Mouse (Mus musculus) ES-E14 (cell line): ENCODE data around the gene Slain2. TPM values are rescaled to one million over a fixed set of nuclear protein-coding genes. Genes with fewer than 3 reads are reported as not detected.

Experiments used
- DNase-seq: peaks from one replicate; pipeline ENCODE4 v3.0.0-alpha.2; 2013; ENCODE audit warnings: low read depth, low spot score
- H3K27ac ChIP-seq: 2 replicates; pipeline ENCODE4 v1.5.1; 2012; ENCODE audit warnings: low read depth, mild to moderate bottlenecking, low read length, moderate library complexity, mixed read lengths; ENCODE audit not compliant: poor library complexity, insufficient read depth, severe bottlenecking
- H3K36me3 ChIP-seq: 2 replicates; pipeline ENCODE4 v1.6.1; 2012; ENCODE audit warnings: mild to moderate bottlenecking, low read length, moderate library complexity, mixed read lengths; ENCODE audit not compliant: control insufficient read depth, poor library complexity, insufficient read depth, severe bottlenecking
- H3K4me1 ChIP-seq, 2 experiments: fragments of 150-350 bp in 1 of 2; sonication (generic) in 1 of 2; 2 replicates each; pipeline ENCODE4 v1.6.1; 2012; ENCODE audit warnings: low read length in 2 of 2, mild to moderate bottlenecking in 1 of 2, mixed read lengths in 1 of 2; ENCODE audit not compliant: control insufficient read depth in 2 of 2, insufficient read depth in 2 of 2, poor library complexity in 1 of 2
- H3K4me3 ChIP-seq, 2 experiments: fragments of 150-350 bp in 1 of 2; sonication (generic) in 1 of 2; 2 replicates each; pipeline ENCODE4 v1.5.1; 2012; ENCODE audit warnings: low read length in 2 of 2, low read depth in 1 of 2, mild to moderate bottlenecking in 1 of 2, mixed read lengths in 1 of 2; ENCODE audit not compliant: insufficient read depth in 1 of 2, poor library complexity in 1 of 2, severe bottlenecking in 1 of 2
- H3K9ac ChIP-seq: 2 replicates; pipeline ENCODE4 v1.6.1; 2012; ENCODE audit warnings: low read depth, mild to moderate bottlenecking, low read length, mixed read lengths; ENCODE audit not compliant: poor library complexity, insufficient read depth, severe bottlenecking
- H3K9me3 ChIP-seq: fragments of 150-350 bp; sonication (generic); 2 replicates; pipeline ENCODE4 v1.6.1; 2012; ENCODE audit warnings: low read depth, mild to moderate bottlenecking, low read length; ENCODE audit not compliant: control insufficient read depth, insufficient read depth
- CHD2 ChIP-seq: IDR thresholded peaks from 2 replicates; pipeline ENCODE4 v1.6.1; 2014; ENCODE audit warnings: mild to moderate bottlenecking, low read depth, low read length, inconsistent platforms
- HCFC1 ChIP-seq: IDR thresholded peaks from 2 replicates; pipeline ENCODE4 v1.6.1; 2012; ENCODE audit warnings: low read length, inconsistent platforms, borderline replicate concordance; ENCODE audit not compliant: insufficient read depth
- MAFK ChIP-seq: IDR thresholded peaks from 2 replicates; pipeline ENCODE4 v1.6.1; 2014; ENCODE audit warnings: mild to moderate bottlenecking, low read depth, low read length, inconsistent platforms; ENCODE audit not compliant: insufficient read depth
- ZC3H11A ChIP-seq: IDR thresholded peaks from 2 replicates; pipeline ENCODE4 v1.6.1; 2012; ENCODE audit warnings: low read depth, mild to moderate bottlenecking, inconsistent platforms, low read length, borderline replicate concordance
- ZNF384 ChIP-seq: IDR thresholded peaks from 2 replicates; pipeline ENCODE4 v1.6.1; 2012; ENCODE audit warnings: low read depth, low read length, inconsistent platforms
- in situ Hi-C, 2 experiments: fragments of 600-800 bp; cut with MboI; formaldehyde crosslinking; loops; one replicate each; pipeline ENCODE4 v1.15.1; 2025; ENCODE audit warnings: low sequenced_read_pairs in 2 of 2, inconsistent platforms in 1 of 2; ENCODE audit not compliant: unreplicated experiment in 2 of 2
- total RNA-seq: library from RNA; depleted of rRNA; stranded (reverse); fragments of 300-350 nt; gene quantifications from 2 replicates; pipeline ENCODE4 v1.2.3, GENCODE M21; 2012

The Slain2 gene
- total RNA-seq, 1 experiment = 24.5 TPM

- Histone ChIP-seq H3K9ac (no peak overlapping the region), H3K4me1 (no peaks in the 10 kb centered on the region)
- in situ Hi-C loops = no loop called here
Observed at GRCm38 (mm10) chr5:72950252-72950651, 36.1 kb downstream of the Slain2 start.

GRCm38 (mm10) chr5:72953996-72954604, 40.0 kb downstream of the Slain2 start:
- in situ Hi-C loops = no loop called here
- DNase-seq = no peak
- Histone ChIP-seq H3K36me3 (no peaks in the 10 kb centered on the region), H3K4me3 (no peak overlapping the region), H3K27ac (no peak overlapping the region), H3K9ac (no peak overlapping the region), H3K4me1 (no peaks in the 10 kb centered on the region), H3K9me3 (no peaks in the 10 kb centered on the region)
- TF ChIP-seq ZC3H11A = no peak
- TF ChIP-seq ZNF384 = no peak
- TF ChIP-seq HCFC1 = no peak
- TF ChIP-seq MAFK = no peak
- no peak for TF ChIP-seq CHD2

More at GRCm38 (mm10) chr5:72950252-72950651, 36.1 kb downstream of the Slain2 start:
- no peaks in the 10 kb centered on the region; the same call in 1 of the 2 replicates for H3K36me3 ChIP-seq
- DNase-seq = no peak
- H3K27ac ChIP-seq = no peak overlapping the region
- no peak for TF ChIP-seq ZC3H11A
- no peak for TF ChIP-seq CHD2
- no peak for TF ChIP-seq MAFK
- no peak for TF ChIP-seq HCFC1
- TF ChIP-seq ZNF384 = no peak
- H3K4me3 ChIP-seq = no peak overlapping the region
- no peaks in the 10 kb centered on the region for H3K9me3 ChIP-seq

- in situ Hi-C loops = no loop called here
- H3K4me3 ChIP-seq = no peak overlapping the region
- TF ChIP-seq CHD2 = no peak
- no peak for TF ChIP-seq MAFK
- no peak for TF ChIP-seq ZC3H11A
- TF ChIP-seq ZNF384 = no peak
- TF ChIP-seq HCFC1 = no peak
- H3K4me1 ChIP-seq = no peaks in the 10 kb centered on the region
- no peak overlapping the region for H3K9ac ChIP-seq
- H3K36me3 ChIP-seq = no peaks in the 10 kb centered on the region
- no peak overlapping the region for H3K27ac ChIP-seq
- DNase-seq = no peak
- no peaks in the 10 kb centered on the region for H3K9me3 ChIP-seq
Observed at GRCm38 (mm10) chr5:72957281-72957680, 43.2 kb downstream of the Slain2 start.

GRCm38 (mm10) chr5:72960096-72960495, 46.0 kb downstream of the Slain2 start:
- in situ Hi-C loops = no loop called here
- no peak overlapping the region for H3K9ac ChIP-seq
- no peak overlapping the region for H3K27ac ChIP-seq
- H3K4me3 ChIP-seq = no peak overlapping the region
- H3K36me3 ChIP-seq = peaks cover 3% of the 10 kb centered on the region; the same call in 1 of the 2 replicates
- no peaks in the 10 kb centered on the region for H3K9me3 ChIP-seq
- no peak for DNase-seq
- no peaks in the 10 kb centered on the region for H3K4me1 ChIP-seq
- TF ChIP-seq ZNF384 (no peak), MAFK (no peak), HCFC1 (no peak), CHD2 (no peak), ZC3H11A (no peak)
